Mouse (Mus musculus): ENCODE data around the gene Cenpi. TPM values are rescaled to one million over a fixed set of nuclear protein-coding genes. Genes with fewer than 3 reads are reported as not detected.
A peak's percentile ranks its signal among the peaks of the same experiment; 100 is the strongest.

The Cenpi gene
- polyA plus RNA-seq (2012; ENCODE audit: insufficient read depth, insufficient read length, missing spikeins) = 10.0 and 12.5 TPM in 2 replicates

- TF ChIP-seq POLR2A (IDR thresholded peaks at IDR 0.05; ENCODE audit: borderline replicate concordance, low read depth, low read length) (no peak), CTCF (IDR thresholded peaks at IDR 0.05; ENCODE audit: low read depth, low read length) (no peak)
- peak within 1 kb of the TSS; percentile 31; the same call in 1 of the 2 replicates for H3K27ac ChIP-seq (ENCODE audit: insufficient read depth, low read depth, low read length)
- H3K4me1 ChIP-seq (ENCODE audit: control insufficient read depth, insufficient read depth, low read length) = no peaks in the 10 kb centered on the region
- peak within 1 kb of the TSS; percentile 73 for H3K4me3 ChIP-seq (ENCODE audit: insufficient read depth, low read length)
These were observed at the start of gene Cenpi for GRCm38 (mm10) chrX:134307534-134308274. Cenpi (plus strand) TSS chrX:134308084.

- TF ChIP-seq CTCF (IDR thresholded peaks at IDR 0.05; ENCODE audit: low read depth, low read length) (no peak), POLR2A (IDR thresholded peaks at IDR 0.05; ENCODE audit: borderline replicate concordance, low read depth, low read length) (no peak)
- Histone ChIP-seq H3K4me3 (ENCODE audit: insufficient read depth, low read length) (no peak overlapping the region), H3K4me1 (ENCODE audit: control insufficient read depth, insufficient read depth, low read length) (no peaks in the 10 kb centered on the region), H3K27ac (ENCODE audit: insufficient read depth, low read depth, low read length) (no peak overlapping the region)
These were observed 46.7 kb upstream of the Cenpi start for GRCm38 (mm10) chrX:134261191-134261590.

DNA sequence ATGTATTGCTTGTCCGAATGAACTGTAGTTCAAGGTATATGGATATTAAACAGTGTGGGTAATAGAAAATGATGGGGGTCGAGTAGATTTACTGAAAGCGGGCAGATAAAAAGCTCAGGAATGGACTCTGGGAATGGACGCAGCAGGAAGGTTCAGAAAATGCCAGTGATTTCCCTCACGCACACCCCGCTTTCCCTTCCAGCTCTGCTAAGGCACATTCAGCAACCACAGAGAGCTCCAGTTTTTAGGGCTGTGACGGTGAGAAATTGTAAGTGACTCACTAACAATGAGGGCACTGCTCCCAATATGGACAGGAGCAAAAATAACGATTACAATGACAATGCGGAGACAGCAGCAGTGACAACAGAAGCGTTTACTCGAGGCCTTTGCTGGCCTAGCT, 45.8 kb upstream of the Cenpi start:
- Histone ChIP-seq H3K27ac (ENCODE audit: insufficient read depth, low read depth, low read length) (no peak overlapping the region), H3K4me1 (ENCODE audit: control insufficient read depth, insufficient read depth, low read length) (no peaks in the 10 kb centered on the region), H3K4me3 (ENCODE audit: insufficient read depth, low read length) (no peak overlapping the region)
- TF ChIP-seq CTCF (IDR thresholded peaks at IDR 0.05; ENCODE audit: low read depth, low read length) = no peak
- no peak for TF ChIP-seq POLR2A (IDR thresholded peaks at IDR 0.05; ENCODE audit: borderline replicate concordance, low read depth, low read length)

GRCm38 (mm10) chrX:134275715-134276114, 32.2 kb upstream of the Cenpi start:
- Histone ChIP-seq H3K27ac (ENCODE audit: insufficient read depth, low read depth, low read length) (no peak overlapping the region), H3K4me1 (ENCODE audit: control insufficient read depth, insufficient read depth, low read length) (peaks cover 5% of the 10 kb centered on the region), H3K4me3 (ENCODE audit: insufficient read depth, low read length) (no peak overlapping the region; the same call in 1 of the 2 replicates)
- TF ChIP-seq POLR2A (IDR thresholded peaks at IDR 0.05; ENCODE audit: borderline replicate concordance, low read depth, low read length) (no peak), CTCF (IDR thresholded peaks at IDR 0.05; ENCODE audit: low read depth, low read length) (no peak)

GRCm38 (mm10) chrX:134276275-134277160, 31.4 kb upstream of the Cenpi start, which contains the start of gene Trmt2b:
Trmt2b (minus strand) TSS chrX:134276984.
- Histone ChIP-seq H3K27ac (ENCODE audit: insufficient read depth, low read depth, low read length) (peak within 1 kb of the TSS; percentile 78), H3K4me1 (ENCODE audit: control insufficient read depth, insufficient read depth, low read length) (peaks cover 5% of the 10 kb centered on the region), H3K4me3 (ENCODE audit: insufficient read depth, low read length) (peak within 1 kb of the TSS; percentile 65)
- no peak for TF ChIP-seq POLR2A (IDR thresholded peaks at IDR 0.05; ENCODE audit: borderline replicate concordance, low read depth, low read length)
- TF ChIP-seq CTCF (IDR thresholded peaks at IDR 0.05; ENCODE audit: low read depth, low read length) = no peak

DNA sequence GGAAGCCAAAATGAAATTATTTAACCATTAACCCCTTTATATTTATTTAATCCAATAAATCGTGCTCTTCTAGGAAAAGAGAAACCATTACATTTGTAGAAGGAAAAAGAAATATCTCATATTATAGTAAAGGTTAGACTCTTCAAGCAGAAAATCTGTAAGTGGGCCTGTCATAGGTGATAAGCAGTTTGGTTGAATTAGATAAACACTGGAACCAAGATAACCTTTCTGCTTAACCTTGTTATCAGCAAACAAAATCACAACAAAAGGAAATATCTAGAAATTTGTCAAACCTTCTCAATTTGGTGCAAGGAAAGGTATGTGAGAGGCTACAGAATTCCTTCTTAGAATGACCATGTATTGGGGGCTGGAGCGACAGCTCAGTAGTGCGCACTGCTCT, 27.4 kb upstream of the Cenpi start:
- Histone ChIP-seq H3K4me1 (ENCODE audit: control insufficient read depth, insufficient read depth, low read length) (peaks cover 4% of the 10 kb centered on the region), H3K4me3 (ENCODE audit: insufficient read depth, low read length) (no peak overlapping the region), H3K27ac (ENCODE audit: insufficient read depth, low read depth, low read length) (no peak overlapping the region)
- TF ChIP-seq CTCF (IDR thresholded peaks at IDR 0.05; ENCODE audit: low read depth, low read length) (no peak), POLR2A (IDR thresholded peaks at IDR 0.05; ENCODE audit: borderline replicate concordance, low read depth, low read length) (no peak)

DNA sequence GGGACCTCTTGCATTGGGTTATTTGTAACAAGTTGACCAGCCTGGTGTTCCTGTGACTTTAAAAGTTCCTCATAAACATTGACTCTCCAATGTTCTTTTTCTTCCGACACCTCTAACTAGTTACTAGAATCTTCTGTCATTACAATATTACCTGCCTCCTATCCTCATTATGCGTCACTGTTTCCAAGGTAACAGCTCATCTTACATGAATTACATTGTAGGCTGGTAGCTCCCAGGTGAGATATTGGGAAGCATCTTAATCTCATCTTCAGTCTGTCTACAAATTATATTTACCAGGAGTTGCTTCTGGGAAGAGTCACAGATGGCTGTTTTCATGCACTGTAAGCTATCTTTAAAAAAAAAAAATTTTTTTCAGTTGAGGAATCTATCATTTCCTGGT, 22.8 kb upstream of the Cenpi start:
- H3K4me1 ChIP-seq (ENCODE audit: control insufficient read depth, insufficient read depth, low read length) = no peaks in the 10 kb centered on the region
- no peak for TF ChIP-seq POLR2A (IDR thresholded peaks at IDR 0.05; ENCODE audit: borderline replicate concordance, low read depth, low read length)
- no peak for TF ChIP-seq CTCF (IDR thresholded peaks at IDR 0.05; ENCODE audit: low read depth, low read length)
- H3K27ac ChIP-seq (ENCODE audit: insufficient read depth, low read depth, low read length) = no peak overlapping the region
- no peak overlapping the region for H3K4me3 ChIP-seq (ENCODE audit: insufficient read depth, low read length)

- Histone ChIP-seq H3K4me3 (ENCODE audit: insufficient read depth, low read length) (no peak overlapping the region), H3K27ac (ENCODE audit: insufficient read depth, low read depth, low read length) (no peak overlapping the region), H3K4me1 (ENCODE audit: control insufficient read depth, insufficient read depth, low read length) (no peaks in the 10 kb centered on the region)
- TF ChIP-seq CTCF (IDR thresholded peaks at IDR 0.05; ENCODE audit: low read depth, low read length) = no peak
- no peak for TF ChIP-seq POLR2A (IDR thresholded peaks at IDR 0.05; ENCODE audit: borderline replicate concordance, low read depth, low read length)
These were observed 22.1 kb upstream of the Cenpi start for GRCm38 (mm10) chrX:134285791-134286190.

GRCm38 (mm10) chrX:134287305-134287704, 20.6 kb upstream of the Cenpi start:
- Histone ChIP-seq H3K4me3 (ENCODE audit: insufficient read depth, low read length) (no peak overlapping the region), H3K27ac (ENCODE audit: insufficient read depth, low read depth, low read length) (no peak overlapping the region), H3K4me1 (ENCODE audit: control insufficient read depth, insufficient read depth, low read length) (no peaks in the 10 kb centered on the region)
- TF ChIP-seq CTCF (IDR thresholded peaks at IDR 0.05; ENCODE audit: low read depth, low read length) (no peak), POLR2A (IDR thresholded peaks at IDR 0.05; ENCODE audit: borderline replicate concordance, low read depth, low read length) (no peak)

Data from bone marrow macrophage, adult 2 months (primary cell).